Mouse (Mus musculus): ENCODE measurements at regions not wholly inside any gene's neighbourhood (a gene's known extent, or its start where the extent isn't known, plus 50 kb on each side); places are given as distances from the start of the nearest gene placed in this dataset.

DNA sequence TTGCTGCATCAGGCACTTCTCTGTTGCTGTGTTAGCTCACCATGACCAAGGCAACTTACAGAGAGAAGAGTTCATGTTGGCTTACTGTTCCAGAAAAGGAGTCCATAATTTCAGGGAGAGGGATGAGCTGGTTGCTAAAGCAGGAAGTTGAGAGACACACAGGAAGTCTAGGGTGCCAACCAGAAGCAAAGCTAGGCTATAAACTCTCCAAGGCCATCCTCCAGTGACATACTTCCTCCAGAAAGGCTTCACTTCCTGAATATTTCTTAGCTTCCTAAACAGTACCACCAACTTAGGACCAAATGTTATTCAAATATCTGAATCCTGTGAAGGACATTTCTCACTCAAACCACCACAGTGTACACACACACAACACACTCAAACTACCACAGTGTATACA, 2010.6 kb downstream of the A830018L16Rik start:
- no peak for DNase-seq (ENCODE audit: low spot score)

DNA sequence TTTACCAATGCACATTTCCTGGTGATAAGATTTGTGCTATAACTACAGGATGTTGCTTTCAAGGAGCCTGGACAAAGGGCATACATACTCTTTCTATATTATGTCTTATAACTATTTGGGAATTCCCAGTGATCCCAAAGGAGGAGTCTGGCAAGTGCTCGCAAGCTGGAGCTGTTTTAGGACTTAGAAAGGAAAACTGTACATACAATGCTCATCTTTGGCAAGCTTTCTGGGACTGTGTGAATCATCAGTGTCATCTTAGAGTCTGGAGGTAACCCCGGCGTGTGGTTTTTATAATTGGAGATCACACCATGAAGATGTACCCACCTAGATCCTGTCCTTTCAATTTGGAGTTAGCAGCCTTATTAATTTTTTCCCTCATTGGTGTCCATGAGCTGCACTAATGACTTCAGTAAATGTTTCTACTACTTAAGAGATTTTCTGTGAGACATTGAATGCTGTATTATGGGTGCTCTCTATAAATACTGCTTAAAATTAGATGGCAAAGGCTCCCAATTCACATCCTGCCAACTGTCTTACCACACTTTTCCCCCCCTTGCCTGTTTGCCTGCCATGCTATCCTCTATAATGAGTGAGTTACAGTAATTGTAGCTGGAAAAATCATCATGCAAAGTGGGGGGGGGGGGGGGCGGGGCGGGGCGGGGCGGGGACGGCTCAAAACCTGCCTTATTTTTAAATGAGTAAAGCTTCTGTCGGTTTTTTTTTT, 2011.9 kb downstream of the A830018L16Rik start:
- DNase-seq (ENCODE audit: low spot score) = no peak

GRCm38 (mm10) chr1:13426328-13427067, 2012.6 kb downstream of the A830018L16Rik start:
- peak; percentile 38 for DNase-seq (ENCODE audit: low spot score)

DNA sequence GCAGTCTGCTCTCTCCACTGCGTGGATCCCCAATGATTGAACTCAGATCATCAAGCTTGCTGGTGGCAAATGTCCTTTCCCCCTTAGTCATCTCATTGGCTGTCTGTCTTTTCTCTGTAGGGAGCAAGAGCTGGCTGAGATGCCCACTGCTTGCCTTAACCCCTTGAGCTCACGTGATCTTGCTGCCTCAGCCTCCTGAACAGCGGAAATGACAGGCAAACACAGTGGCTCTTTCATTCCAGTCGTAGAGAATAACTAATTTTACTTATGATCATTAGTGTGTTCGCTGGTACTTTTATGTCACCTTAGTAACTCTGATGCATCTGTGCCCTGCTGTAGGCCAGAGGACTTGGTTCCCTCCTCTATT, 2013.1 kb downstream of the A830018L16Rik start:
- DNase-seq (ENCODE audit: low spot score) = no peak

DNA sequence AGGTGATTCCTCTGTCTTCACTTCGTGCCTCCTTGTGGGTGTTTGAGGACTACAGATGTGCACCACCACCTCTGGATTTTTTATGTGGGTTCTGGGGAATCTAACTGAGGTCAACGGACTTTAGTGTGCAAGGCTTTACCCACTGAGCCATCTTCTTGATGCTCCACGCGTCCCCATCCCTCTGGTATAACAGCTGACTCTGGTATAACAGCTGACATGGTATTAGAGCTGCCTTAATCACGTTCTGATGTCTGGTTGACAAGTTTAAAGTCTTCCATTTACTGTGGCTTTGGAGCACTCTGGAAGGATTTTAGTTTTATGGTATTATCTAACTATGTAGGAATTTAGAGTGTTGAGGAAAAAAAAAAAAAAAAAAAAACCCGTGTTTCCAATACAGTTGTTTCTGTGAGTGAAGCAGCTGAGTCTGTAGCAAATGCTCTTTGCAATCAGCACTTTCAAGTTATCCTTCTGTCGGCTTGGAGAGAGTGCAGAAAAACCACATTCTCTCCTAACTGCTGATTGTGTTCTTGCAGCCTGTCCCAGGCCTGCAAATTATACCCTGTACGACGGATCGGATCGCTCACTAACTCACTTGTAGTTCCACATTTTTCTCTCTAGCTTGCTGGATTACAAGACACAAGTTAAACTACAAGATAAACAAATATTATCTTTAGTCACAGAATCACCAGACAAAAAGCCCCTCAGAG, 2013.7 kb downstream of the A830018L16Rik start:
- no peak for DNase-seq (ENCODE audit: low spot score)

- no peak for DNase-seq (ENCODE audit: low spot score)
Observed at GRCm38 (mm10) chr1:13437747-13438394, 2024.0 kb downstream of the A830018L16Rik start.

- DNase-seq (ENCODE audit: low spot score) = no peak
Observed at GRCm38 (mm10) chr1:13442366-13442765, 2028.5 kb downstream of the A830018L16Rik start.

DNA sequence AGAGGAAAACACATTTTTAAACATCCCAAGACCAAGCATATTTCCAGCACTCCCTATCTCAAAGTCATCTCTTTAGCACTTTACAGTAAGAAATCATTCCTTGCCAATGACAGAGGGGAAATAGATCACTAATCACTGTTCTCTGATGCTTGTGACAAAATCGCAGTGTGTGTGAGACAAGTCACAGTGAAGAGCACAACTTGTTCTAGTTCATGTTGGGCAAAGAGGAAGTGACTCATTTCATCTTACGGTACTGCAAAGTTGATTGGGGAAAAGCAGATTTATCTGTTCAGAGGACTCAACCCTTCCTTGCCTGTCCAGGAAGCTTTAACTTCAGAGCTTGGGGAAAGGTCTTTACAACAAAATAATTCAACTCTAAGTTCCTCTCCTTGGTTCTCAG, 2040.6 kb downstream of the A830018L16Rik start:
- no peak for DNase-seq (ENCODE audit: low spot score)

DNA sequence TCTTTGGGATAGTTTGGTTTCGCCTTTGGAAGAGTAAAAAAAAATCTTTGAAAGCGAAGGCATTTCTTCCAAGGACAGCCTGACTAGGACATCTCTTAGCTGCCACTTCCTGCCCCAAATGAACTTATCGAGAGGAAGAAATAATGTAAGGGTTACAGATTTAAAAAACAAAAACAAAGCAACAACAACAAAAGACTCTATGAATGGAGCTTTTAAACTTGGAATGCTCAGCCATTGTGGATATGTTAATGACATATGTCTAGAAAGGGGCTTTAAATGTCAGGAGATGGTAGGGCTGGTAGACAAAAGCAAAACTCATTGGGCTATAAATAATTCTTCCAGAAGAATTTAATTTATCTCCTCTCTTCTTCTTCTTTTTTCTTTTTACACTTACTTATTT, 2041.7 kb downstream of the A830018L16Rik start:
- DNase-seq (ENCODE audit: low spot score) = no peak

DNA sequence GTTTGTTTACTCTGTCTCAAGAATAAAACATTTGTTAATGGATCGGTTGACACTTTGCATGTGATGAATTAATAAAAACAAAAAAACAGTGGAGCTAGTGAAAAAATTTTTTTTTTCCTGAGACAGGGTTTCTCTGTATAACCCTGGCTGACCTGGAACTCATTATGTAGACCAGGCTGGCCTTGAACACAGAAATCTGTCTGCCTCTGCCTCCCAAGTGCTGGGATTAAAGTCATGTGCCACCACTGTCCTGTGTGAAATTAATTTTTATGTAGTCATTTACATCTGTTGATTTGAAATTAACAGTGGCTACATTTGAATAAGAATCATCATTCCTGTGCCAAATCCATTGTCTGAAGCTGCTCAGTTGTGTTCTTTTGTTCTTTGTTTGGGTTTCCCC, 2050.4 kb downstream of the A830018L16Rik start:
- DNase-seq (ENCODE audit: low spot score) = no peak

- DNase-seq (ENCODE audit: low spot score) = no peak
Observed at GRCm38 (mm10) chr1:13467174-13467573, 2053.3 kb downstream of the A830018L16Rik start.

DNA sequence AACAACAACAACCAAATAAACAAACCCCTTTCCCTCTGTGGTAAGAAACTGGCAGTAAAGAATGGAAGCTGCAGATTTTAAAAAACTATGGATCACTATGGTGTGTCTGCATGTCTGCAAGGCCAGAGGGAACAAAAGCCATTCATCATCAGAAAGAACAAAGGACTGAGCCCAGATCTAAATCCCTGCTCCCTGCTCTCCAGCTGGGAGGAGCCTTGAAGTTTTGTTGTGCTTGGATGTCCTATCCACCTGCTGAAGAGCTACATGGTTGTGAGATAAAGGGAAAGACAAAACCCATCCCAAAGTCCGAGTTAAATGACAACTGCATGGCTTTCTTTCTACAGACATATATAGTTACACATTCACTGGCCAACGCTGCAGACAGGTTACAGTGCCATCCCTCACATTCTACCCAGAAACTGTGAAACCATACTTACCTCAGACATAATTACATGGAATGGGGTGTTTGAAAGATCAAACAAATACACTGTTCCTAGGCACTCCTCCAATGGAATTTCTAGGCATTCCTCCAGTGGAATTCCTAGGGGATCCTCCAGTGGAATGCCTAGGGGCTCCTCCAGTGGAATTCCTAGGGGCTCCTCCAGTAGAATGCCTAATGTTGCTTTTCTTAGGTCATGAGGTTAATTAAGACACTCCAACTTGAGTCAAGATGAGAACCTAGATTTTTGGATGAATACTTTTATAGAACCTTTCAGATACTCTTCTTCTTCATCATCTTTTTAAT, 2054.2 kb downstream of the A830018L16Rik start:
- no peak for DNase-seq (ENCODE audit: low spot score)

- DNase-seq (ENCODE audit: low spot score) = no peak
Observed at GRCm38 (mm10) chr1:13494727-13495404, 2081.0 kb downstream of the A830018L16Rik start.

DNA sequence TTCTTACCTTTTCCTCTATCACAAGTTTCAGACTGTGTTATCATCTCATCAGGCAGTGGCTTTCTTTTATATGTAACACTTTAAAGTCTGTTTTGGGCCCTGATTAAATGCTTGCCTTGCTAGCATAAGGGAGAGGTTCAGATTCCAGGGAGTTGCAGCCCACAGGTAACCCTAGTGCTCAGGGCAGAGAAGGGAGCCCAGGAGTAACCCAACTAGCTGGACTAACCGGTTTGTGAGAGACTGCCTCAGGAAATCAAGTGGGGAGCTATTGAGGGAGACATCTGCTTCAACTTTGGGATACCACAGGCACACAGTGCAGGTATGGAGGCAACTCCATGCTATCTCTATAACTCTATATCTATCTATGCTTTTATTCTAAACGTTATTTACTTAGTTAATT, 2082.5 kb downstream of the A830018L16Rik start:
- no peak for DNase-seq (ENCODE audit: low spot score)

GRCm38 (mm10) chr1:13500456-13500855, 2086.6 kb downstream of the A830018L16Rik start:
- DNase-seq (ENCODE audit: low spot score) = peak; percentile 46

- no peak for DNase-seq (ENCODE audit: low spot score)
Observed at GRCm38 (mm10) chr1:13501938-13502337, 2088.0 kb downstream of the A830018L16Rik start.

DNA sequence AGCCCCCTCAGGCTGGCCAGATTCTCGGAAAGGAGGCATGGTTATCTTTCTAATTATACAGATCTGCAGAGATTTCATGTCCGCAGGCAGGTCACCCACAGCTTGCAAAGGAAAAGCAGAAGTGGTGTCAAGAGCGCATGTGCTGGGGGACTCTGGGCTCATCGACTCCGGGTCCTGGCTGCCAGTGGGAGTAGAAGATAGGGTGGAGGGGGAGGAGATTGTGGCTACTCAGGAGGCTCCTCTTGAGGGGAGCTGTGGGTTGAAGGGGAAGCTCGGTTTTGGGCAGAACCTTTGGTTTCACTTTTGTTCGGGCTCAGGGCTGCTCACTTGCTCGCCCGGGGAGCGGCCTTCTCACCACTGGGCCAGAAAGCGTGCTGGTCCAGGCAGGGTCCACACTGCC, 2099.9 kb downstream of the A830018L16Rik start:
- DNase-seq (ENCODE audit: low spot score) = no peak

Measured in urinary bladder, postnatal 25 days (tissue).